Mouse (Mus musculus): ENCODE data around the gene Ppp1r21.

The Ppp1r21 gene

DNA sequence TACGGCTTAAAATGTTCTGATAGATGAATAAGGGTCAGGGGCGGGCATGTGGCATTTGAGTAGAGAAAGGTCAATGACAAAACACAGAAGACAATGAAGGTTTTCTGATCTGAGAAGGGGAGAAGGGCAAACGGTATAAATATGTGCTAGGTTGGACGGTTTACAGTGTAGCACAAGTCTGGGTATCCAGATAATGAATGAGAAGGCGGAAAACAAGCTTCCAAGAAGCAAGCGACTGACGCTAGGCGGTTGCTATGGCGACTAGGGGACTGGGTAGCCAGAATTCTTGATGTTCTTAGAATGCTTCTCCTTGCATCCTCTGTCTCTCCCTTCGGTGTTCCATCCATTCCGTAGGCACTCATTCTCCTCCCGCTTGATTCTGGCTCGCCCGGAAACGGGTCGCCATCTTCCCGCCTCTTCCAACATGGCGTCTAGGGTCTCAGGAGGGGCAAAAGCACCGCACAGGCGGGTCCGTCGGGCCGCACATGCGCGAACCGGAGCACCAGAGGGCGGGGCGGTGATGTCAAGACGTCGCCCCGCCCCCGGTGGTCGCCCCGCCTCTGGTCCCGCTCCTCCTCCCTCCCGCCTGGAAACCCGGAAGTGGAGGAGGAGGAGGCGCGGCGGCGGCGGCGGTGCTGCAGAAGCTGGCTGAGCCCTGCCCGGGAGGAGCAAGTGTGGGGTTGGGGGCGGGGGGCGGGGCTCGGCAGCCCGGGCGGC lies at the start of gene Ppp1r21:
Gene Ppp1r21, plus strand, starts transcription at position 600 of the 717 bp plus-strand sequence.
- in situ Hi-C loops (cut with MboI, MseI), result loop anchor here (5.0 kb wide), 1 partner anchor 108 kb away; no protein-coding TSS in a partner anchor

DNA sequence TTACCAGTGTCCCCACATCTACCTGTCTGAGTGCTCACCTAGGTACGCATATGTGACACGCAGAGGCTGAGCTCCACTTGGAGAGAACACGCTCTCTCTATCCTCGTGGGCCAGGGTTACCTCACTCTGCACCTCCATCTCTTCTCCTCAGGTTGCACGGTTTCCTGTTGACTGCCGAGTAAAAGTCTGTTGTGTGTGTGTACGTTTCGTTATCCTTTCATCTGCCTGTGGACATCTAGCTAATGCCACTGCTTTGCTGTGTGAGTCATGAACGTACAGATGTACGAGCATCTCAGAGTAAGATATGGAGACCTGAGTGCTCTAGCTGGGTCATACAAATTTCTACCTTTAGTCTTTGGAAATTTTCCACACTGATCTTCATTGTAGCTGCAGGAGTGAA lies 49.5 kb upstream of the Ppp1r21 start:
- in situ Hi-C loops (cut with MboI, MseI), result no loop called here

DNA sequence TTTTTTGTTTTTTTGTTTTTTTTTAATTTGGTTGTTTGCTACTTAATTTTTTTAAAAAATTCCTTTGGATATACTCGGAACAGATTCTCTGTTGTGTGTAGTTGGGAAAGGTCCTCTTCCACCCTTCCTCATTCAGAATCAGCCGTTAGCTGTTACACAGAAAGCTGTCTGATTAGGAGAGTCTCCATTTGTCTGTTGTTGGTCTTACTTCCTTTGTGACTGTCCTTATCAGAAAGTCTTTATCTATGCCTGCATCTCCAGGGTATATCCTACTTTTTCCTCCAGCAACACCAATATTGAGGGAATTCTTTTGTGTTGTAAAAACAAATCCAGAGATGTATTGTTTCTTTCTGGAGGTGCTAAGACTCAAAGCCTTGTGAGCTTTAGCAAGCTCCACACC lies 48.9 kb upstream of the Ppp1r21 start:
- in situ Hi-C loops (cut with MboI, MseI), result no loop called here

DNA sequence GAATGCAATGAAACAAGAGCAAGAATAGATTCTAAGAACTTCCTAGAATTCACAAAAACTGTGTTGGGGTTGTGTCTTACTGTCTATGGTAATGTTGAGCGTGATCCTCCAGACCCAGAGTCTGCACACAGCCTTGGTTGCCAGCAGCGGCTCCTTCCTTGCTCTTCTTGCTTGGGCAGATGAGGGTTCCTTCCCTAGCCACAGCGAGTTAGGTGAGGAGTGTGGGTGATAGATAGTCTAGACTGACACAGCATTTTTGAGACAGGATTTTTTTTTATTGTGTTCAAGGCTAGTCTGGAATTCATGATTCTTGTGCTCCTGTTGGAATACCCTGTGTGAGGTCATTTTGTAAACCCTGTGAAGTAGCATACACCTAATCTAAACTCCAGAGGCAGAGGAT lies 48.3 kb upstream of the Ppp1r21 start:
- in situ Hi-C loops (cut with MboI, MseI), result no loop called here

DNA sequence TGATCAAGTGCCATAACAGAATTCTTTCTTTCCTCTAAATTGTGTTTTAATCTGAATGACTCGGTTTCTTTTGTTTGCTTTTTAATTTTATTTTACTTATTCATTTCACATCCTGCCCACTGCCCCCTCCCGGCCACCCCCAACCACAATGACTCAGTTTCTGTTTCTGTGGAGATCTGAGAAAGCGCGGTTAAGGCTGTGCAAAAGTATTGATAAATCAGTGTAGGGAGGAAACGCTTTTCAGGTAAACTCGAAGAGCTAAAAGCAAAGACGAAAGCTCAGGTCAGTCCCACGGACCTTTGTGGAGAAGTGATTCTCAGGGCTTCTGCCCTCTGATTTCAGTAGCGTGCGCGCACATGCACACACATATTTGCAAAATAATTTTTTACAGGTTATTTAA lies 45.4 kb upstream of the Ppp1r21 start:
- in situ Hi-C loops (cut with MboI, MseI), result no loop called here

DNA sequence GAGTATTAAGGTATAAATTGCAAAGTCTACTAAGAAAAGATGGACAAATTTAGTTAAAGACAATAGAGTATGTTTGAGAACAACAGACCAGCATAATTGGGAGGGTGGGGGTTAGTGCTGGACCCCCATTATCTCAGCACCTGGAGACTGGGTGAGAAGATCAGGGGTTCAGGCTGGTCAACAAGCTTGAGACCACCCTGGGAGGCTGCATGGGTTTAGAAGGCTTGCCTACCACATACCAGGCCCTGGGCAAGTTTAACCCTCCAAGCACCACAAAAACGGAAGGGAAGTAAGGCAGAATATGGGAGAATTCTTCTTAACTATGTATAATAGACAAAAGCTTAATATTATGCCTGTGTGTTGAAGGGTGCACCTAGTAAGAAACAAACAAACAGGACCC lies 45.0 kb upstream of the Ppp1r21 start:
- in situ Hi-C loops (cut with MboI, MseI), result no loop called here

DNA sequence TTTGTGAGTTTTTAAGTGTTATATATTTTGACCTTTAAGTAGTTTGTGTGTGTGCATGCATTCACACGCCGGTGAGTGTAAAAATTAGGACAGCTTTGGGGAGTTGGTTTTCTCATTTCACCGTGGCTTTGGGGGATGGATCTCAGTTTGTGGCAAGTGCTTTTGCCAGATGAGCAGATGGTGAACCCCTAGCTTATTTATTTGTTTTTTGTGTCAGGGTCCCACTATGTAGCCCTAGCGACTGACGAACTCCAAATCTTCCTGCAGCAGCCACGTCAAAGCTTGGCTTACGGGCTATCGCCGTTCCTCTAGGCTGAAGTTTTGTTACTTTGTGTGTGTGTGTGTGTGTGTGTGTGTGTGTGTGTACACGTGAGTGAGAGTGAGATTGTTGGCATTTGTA lies 39.4 kb upstream of the Ppp1r21 start:
- in situ Hi-C loops (cut with MboI, MseI), result no loop called here

DNA sequence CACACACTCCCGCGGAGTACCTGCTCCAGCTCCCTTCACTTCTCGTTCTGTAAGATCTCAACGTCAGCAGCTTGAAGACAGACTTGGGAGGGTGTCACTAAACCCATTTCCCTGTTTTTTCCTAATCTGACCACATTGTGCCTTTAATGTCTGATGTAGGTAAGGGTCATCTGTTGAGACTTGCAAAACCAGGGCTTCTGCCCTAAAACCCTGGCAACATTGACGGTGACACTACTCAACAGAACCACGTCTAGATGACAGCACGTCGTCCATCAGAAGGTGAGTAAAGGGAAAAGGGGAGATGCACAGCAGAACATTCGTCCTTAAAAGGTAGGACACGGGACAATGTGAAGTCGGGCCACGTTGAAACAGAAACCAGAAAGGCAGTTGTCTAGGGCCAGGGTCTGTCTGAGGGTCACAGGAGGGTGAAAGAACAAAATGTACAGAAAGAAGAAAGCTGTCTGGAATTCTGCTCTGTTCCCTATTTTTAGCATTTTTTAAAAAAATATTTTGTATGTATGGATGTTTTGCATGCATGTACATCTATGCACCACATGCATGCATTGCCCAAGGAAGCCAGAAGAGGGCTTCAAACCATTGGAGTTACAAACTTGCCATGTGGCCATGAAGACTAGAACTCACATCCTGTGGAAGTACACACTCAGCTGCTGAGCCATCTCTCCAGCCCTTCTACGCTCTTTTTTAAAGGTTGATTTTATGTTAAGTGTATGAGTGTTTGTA lies 38.4 kb upstream of the Ppp1r21 start:
- in situ Hi-C loops (cut with MboI, MseI), result no loop called here

DNA sequence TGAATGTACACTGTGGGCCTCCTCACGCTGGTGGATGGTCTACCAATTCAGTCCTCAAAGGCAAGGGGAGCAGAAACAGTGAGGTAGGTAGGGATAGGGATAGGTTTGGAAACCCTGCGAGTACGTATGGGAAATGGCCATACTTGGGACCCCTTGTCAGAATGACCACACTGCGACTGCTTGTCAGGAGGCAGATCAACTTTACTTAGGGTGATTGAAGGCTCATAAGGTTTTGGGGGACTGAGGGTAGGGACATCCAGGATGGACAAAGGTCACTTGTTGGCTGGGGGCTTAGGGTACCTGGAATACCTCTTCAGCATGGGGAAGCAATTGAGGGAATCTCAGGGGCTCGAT lies 37.8 kb upstream of the Ppp1r21 start:
- in situ Hi-C loops (cut with MboI, MseI), result no loop called here

DNA sequence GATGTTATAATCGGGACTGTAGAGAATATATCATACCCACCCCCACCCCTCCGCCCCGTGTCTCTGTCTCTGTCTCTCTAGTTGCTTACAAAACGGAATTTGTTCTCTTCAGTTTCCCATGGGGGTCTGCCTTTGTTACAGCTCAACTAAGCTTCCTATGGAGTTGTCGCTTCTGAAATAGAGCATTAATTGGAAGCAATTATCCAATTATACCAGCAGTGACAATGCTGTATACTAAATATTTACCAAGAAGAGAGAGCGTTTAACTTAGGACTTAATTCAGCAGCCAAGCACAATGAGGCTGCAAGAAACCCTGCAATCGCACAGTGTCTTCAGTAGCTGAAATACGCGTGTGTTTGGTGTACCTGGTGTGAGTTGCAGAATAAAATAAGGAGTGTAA lies 36.4 kb upstream of the Ppp1r21 start:
- in situ Hi-C loops (cut with MboI, MseI), result no loop called here

DNA sequence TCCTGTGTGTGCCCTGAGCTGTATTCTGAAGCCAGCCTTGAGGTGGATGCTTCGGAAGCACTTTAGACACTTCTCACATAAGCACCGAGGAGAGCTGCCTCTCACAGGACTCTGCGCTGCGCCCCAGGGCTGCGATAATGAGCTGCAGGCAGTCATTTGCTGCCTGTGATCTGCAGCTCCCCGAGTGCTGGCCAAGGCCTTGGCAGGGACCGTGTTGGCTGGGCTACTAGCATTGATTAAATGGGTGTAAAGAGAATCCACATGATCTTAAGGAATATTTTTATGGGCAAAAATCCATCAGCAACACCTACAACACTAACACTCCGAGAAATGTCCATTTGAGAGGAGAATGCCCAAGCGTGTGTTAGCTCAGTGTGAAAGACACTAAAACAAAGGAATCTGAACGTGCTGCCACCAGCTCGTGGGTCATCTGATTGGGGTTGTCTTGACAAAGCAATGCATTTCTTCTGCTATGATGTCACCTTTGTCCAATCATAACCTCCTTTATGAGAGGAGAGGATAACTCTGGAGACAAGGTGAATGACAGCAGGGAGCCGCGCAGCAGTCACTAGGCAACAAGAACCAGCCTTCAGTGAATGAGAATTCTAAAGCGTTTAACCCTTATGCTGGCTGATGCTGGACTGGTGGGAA lies 35.7 kb upstream of the Ppp1r21 start:
- in situ Hi-C loops (cut with MboI, MseI), result no loop called here

DNA sequence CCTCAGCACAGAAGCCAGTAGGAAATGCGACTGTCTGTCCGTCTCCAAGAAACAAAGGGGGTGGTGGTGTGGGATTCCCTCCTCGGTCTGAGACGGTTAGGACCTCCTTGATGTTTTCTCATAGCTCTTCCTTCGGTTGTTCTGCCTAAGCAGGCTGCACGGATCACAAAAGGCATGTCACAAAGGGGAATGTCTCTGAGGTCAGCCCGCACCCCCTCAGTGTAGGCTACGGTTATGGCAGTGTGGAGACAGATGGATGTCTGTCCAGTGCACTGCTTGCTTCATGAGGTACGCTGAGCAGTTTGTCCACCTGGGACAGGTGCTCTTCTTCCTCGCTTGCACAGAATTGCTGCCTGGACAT lies 35.2 kb upstream of the Ppp1r21 start:
- in situ Hi-C loops (cut with MboI, MseI), result no loop called here

DNA sequence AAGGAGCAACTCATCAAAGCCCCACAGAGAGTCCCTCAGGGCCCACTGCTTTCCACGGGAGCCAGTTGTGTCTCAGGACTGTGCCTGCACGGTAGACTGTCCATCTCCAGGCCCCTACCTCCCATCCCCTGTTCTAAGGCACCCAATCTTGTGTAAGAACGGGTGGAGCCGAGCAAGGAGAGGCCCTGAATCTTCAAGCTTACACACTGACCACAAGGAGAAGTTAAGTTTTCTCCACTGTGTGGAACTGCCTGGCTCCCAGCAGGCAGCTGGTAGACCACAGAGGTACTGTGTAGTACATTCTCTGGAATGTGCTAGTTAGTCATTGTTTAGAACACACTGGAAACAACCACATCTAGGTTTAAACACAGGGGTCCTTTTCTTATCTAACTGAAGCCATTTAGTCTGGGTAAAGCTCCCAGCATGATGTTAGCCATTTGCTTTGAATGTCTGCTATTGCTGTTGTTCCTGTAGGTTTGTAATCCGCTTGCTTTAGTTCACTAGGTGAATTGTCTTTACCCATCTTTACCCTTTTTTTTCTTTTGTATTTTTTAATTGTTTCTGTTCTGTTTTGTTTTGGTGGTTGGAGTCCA lies 31.7 kb upstream of the Ppp1r21 start:
- in situ Hi-C loops (cut with MboI, MseI), result no loop called here

DNA sequence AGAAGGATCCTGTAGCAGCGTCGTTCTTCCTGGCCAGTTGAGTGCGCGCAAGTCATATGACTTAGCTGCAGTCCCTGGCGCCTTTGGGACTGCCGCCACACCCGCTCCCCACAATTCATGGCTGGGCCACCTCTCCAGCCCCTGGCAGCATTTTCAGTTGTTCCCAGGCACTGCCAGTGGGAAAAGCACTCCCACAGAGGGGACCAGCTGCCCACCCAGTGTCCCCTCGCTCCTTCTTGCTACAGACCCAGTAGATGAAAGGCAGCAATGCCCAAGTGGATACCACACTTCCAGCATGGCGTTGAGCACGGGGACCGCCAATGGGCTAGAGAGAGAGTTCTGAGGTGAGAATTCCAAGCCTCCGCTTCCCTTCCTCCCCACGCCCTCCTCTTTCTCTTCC lies 25.9 kb upstream of the Ppp1r21 start:
- in situ Hi-C loops (cut with MboI, MseI), result no loop called here

DNA sequence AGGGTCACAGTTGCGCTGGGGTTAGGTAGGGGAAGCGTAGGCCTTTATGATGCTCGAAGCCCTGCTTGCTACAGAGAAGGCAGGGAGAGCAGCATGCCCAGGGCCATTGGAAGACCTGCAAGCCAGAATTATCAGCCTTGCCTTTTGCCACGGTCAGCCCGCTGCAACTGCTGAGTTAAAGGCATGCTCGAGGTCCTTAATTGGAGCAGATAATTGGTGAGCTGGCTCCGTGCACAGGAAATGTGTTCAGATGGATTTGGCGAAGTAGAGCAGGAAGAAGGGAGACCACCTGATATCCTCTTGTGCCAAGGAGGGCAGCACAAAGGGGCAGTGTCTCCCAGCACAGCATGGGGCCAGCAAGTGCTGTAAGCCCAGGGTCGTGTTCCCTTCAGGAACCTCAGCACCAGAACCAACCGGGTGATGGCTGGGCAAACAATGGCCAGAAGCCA lies 24.6 kb upstream of the Ppp1r21 start:
- in situ Hi-C loops (cut with MboI, MseI), result loop anchor here (5.0 kb wide), 1 partner anchor 243 kb away; no protein-coding TSS in a partner anchor

DNA sequence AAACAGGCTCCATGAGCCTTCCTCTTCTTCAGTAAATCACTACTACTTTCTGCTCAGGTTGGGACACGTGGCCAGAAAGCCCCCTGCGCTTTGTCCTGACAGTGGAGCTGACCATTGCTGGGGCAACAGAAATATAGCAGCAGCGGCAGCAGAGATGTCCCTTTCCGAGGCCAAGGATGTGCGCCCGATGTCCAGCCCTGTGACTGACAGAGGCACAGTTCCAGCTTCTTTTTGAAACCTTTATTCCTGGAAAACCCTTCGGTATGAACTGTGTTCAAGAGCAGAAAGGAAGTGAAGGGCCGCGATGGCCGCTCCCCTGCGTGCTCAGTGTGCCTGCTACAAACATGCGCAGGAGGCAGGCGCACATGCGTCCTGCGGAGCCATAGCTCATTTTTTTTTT lies 24.0 kb upstream of the Ppp1r21 start:
- in situ Hi-C loops (cut with MboI, MseI), result loop anchor here (5.0 kb wide), 1 partner anchor 244 kb away; no protein-coding TSS in a partner anchor

DNA sequence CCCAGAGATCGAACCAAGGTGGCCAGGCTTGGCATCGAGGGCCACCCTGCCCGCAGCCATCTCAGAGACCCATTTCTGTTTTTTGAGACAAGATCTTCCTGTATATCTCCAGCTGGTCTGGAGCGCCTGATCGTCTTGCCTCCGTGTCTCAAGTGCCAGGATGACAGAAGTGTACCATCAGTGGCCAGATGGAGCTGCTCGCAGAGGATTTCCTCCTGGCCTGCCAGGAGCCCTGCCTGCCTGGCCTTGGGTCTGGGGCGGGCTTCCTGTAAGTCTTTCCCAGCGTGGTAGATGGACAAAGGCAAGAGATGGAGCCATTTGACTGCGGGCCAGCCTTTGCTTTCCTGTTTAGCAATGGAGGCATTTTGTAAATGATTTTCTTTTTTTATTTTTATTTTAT lies 22.5 kb upstream of the Ppp1r21 start:
- in situ Hi-C loops (cut with MboI, MseI), result loop anchor here (5.0 kb wide), 1 partner anchor 245 kb away; no protein-coding TSS in a partner anchor

DNA sequence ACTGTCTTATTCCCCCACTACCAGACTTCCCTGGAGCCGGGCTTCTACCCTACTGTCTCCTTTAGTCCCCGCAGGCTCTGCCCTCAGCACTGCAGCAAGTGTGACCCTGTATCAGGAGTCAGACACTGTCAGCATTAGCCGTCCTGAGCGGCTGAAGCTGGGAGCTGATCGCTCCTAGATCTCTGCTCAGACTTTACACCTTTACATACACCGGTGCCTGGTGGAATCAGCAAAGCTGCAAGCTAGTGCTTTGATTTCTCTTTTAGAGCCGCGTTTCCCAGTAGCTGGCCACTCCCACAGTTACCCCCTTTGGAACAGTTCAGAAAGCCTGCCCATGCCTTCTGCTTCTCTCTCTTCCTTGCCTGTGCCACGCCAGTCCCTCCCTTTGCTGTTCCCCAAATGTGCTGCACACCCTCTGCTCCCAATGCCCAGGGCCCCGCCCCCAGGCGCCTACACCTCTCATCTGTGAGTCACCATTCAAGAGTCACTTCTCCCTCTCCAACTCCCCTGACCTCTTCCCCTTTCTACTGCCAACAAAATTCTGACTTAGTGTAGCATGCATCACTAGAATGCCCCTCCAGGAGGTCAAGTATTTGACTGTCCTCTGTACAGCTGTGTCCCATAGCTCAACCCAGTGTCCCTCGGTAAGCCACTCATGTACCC lies 20.9 kb upstream of the Ppp1r21 start:
- in situ Hi-C loops (cut with MboI, MseI), result loop anchor here (5.0 kb wide), 1 partner anchor 247 kb away; no protein-coding TSS in a partner anchor

DNA sequence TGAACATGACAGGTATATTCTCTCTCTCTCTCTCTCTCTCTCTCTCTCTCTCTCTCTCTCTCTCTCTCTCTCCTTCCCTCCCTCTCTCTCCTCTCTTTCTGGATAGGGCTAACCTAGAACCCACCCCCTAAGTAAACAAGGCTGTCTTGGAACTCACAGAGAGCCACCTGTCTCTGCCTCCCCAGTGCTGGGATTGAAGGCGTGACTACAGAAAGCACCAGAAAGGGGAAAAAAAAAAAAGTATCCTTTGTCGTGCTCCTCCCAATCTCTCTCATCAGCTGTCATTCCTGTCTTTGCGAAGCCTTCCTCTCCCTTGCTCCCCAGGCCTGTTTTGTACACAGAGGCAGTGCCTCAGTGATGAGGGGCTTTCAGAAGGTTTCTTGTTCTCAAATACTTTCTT lies 19.9 kb upstream of the Ppp1r21 start:
- in situ Hi-C loops (cut with MboI, MseI), result loop anchor here (5.0 kb wide), 1 partner anchor 248 kb away; no protein-coding TSS in a partner anchor

DNA sequence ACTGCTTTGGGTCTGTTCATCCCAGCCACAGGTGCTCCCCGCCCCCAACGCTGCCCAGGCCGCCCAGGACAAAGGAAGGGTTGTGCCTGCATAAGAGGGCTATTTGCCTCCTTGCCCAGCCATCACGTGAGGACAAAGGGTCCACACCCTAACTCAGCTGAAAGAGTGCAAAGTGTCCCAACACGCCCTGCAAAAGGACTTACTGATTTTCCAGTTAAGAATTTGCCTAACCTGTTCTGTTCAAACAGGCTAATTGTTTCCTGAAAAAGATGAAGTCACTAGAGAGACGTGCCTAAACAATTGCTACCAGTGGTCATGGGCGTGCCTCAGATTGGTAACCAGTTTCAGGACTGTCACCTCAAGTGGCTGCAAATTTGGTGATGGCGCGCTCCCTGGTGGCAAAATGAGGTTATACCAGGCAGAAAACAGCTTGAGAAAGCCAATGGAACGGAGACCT lies 18.8 kb upstream of the Ppp1r21 start:
- in situ Hi-C loops (cut with MboI, MseI), result no loop called here

DNA sequence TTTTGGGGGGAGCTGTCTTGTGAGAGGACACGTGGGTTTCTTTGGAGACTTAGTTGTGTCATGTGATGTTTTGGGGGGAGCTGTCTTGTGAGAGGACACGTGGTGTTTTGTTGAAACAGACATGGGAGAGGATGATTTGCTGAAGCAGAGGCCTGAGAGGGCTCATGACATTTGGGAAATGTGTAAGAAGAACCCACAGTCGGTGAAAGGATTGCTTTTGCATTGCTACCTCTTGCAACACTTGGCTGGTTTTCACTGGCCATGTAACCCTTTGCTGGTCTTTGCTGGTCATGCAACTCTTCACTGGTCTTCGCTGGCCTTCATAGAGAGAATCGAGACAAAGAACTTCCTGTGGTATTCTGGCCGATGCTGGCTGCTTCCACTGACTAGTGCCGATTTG lies 13.4 kb upstream of the Ppp1r21 start:
- in situ Hi-C loops (cut with MboI, MseI), result no loop called here
